Mouse (Mus musculus) right cerebral cortex, postnatal 4 days (tissue): ENCODE measurements around the gene Nthl1.
"Not testable (repeated sequence)": the region's sequence is repeated elsewhere in the genome, so short reads cannot be mapped to it uniquely, and the experiment has no call there.

Source experiments
- DNase-seq: peaks from one replicate; pipeline ENCODE4 v3.0.0-alpha.2; 2022

The Nthl1 gene

DNA sequence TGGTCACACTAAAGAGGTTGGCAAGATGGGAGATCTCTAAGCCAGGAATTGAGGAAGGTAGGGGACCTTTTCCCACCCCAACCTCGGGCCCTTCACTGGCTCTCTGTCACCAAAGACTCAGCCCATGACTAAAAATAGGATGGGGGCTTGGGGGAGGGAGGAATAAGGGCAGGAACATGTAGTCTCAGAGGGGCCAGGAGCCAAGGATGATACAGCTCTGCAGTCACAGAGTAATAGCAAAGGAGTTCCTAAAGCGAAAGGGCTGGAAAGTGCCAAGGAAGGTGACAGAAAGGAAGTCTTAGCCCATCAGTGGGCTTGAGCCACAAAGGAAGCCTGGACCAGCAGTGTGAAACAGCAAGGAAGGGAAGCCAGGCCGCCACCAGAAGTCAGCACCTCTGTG, 19.4 kb downstream of the Nthl1 start:
- no peak for DNase-seq

DNA sequence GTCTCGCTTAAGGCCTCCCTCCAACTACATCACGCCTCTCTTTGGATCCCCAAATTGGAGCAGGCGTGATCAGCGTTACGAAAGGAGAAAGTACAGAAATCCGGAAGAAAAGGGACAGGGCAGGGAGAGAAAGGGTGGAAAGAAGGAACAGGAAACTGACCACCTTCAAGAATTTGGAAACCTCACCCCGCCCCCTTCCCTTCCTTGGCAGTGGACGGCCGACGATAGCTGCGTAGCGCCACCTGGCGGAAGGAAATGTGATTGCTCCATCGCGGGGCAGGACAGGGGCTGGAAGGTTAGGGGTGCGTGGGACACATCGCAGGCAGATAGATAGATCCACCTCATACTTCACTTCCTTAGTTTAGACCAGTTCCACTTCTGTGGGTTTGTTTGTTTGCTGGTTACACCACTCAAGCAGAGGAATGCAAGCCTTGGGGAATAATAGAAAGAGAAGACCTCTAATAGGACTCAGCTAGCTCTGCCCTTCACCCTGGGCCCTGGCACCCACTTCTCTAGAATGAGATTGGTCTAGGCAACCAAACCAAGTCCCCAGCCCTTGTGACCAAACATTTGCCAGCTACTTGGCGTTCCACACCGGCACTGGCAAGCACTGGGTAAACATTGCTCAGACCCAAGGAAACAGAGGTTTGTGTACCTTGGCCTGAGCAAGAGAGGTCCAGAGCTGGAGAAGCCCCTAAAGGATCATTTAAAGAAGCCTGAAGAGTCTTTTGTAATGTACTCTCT, 21.7 kb downstream of the Nthl1 start:
- peak; percentile 69 for DNase-seq

DNA sequence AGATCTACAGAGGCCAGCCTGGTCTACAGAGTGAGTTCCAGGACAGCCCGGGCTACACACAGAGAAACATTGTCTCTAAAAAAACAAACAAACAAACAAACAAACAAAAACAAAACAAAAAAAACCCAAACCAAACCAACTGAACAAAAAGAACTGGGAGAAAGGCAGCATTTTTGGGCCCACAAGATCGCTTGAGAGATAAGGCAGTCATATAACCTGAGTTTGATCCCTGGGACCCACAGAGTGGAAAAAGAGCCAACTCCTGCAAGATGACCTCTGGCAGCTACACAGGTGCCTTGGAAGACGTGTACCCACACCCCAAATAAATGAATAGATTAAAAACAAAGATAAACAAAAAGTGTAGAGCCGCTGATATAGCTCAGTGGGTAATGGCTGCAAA, 22.5 kb downstream of the Nthl1 start:
- no peak for DNase-seq

DNA sequence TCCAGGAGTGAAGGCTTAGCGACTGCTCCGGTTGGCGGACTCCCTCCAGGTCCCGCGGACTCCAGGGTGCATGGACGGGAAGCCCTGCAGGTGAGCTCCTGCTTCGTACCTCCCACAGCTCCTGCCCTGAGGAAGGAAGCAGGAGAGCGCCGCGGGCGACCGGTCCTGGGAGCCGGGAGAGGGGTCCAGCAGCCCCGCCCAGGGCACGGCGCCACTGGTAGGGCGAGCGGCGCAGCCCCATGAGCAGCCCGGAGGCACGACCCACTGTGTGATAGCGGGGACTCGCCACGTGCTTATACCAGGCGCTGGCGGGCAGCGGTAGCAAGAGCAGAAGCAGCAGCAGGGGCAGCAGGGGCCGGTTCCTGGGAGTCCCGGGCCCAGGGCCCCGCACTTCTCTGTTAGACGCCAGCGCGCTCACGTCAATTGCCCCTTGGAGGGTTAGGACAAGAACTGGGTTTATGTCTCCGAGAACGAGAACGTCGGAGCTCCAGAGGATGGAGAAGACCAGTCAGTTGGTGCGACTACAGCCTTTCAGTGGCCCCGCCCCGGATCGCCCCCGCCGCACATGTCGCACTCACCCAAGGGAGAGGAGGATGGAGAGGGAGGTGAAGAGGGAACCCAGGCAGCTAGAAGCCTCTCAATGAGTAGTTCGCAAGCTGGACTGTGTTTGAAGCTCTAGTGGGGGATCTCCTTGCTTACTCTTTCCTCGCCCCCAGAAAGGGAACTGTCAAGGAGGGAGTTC, 25.7 kb downstream of the Nthl1 start, which contains the start of gene Npw:
Gene Npw (minus strand): TSS at position 441 of the 742 bp plus-strand sequence.
- DNase-seq = no peak

DNA sequence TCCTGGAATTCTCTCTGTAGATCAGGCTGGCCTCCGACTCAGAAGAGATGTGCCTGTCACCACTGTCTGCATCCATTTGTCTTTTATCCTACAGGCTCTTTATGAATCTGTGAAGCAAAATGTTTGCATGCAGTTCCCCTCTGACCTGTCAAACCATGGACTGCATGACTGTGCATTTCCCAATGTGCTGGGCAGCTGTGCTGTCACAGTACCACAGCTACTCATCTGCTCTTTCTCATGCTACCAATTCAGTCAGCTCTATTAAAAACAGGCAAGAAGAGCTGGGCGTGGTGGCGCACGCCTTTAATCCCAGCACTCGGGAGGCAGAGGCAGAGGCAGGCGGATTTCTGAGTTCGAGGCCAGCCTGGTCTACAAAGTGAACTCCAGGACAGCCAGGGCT, 34.5 kb downstream of the Nthl1 start:
- not testable (repeated sequence) for DNase-seq

DNA sequence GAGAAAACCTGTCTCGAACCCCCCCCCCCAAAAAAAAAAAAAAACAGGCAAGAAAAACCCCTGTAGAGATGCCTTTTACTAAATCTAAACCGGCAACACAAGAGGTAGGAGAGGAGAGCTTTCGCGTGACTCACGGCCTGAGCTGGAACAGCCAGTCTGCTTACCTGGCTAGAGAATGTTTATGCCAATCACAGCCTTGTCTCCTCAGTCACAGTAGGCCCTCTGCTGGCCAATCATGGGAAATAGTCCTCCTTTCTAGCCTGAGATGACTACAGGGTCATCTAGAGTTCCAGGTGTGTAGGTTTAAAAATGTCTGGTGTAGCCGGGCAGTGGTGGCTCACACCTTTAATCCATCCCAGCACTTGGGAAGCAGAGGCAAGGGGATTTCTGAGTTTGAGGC, 34.9 kb downstream of the Nthl1 start:
- DNase-seq = no peak

DNA sequence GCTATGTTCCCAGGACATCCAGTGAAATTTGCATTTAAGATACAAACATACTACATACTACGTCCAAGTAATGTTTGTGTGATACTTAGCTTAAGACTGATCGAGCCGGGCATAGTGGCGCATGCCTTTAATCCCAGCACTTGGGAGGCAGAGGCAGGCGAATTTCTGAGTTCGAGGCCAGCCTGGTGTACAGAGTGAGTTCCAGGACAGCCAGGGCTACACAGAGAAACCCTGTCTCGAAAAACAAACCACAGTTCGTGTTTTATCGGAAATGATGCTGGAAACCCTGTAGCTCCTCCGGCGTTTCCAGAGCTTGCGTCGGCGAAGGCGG, 36.7 kb downstream of the Nthl1 start:
- DNase-seq = not testable (repeated sequence)

DNA sequence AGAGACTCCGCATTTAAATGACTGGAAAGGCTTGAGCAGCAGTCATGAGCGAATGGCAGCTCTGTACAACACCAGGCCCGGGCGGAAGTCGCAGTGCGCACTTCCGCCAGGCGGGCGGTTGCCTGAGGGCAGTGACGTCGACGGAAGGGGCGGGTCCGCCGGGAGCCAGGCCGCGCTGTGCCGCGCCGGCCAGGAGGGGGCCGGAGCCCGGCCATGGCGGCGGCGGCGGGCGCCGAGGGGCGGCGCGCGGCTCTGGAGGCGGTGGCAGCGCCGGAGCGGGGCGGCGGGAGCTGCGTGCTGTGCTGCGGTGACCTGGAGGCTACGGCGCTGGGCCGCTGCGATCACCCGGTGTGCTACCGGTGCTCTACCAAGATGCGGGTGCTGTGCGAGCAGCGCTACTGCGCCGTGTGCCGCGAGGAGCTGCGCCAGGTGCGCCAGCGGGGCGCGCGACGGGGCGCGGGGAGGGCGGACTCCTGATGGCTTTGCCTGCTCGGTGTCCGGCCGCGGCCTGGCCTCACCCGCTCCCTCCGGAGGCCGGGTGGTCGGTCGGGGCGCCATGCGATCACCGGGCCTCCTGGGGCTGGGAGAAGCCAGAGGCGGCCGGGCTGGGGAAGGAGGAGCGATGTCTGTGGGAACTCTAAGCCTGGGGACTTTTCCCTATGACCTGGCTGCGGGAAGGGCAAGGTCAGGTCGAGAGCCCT, 37.2 kb downstream of the Nthl1 start, which contains the start of gene Zfp598:
Gene Zfp598 (plus strand): TSS at position 143 of the 701 bp plus-strand sequence.
- peak; percentile 91 for DNase-seq

DNA sequence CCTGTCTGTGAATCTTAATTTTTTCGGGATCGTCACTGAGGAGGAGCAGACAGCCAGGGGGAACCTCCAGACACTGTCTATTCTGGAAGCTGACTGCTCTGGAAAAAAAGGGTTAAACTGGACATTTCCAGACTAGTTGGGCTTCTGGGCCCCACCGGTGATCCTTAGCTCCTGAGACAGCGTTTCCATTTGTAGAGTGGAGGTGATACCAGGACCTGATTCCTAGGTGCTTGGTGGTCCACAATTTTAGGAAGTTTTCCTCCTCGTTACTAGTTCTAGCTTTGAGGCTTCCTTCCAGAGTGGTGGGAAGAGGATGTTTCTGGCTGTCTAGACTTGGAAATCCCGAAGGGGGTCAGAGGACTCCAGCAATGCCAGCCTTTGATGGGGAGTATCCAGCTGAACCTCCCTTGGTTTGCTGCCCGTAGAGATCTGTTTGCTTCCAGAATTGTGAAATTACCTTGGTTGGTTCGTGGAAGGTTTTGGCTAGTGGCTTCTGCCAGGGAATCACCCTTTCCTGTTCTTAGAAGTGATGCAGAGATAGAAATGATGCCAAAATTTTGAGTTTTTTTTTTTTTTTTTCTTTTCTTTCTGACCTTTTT, 37.9 kb downstream of the Nthl1 start:
- DNase-seq = no peak

DNA sequence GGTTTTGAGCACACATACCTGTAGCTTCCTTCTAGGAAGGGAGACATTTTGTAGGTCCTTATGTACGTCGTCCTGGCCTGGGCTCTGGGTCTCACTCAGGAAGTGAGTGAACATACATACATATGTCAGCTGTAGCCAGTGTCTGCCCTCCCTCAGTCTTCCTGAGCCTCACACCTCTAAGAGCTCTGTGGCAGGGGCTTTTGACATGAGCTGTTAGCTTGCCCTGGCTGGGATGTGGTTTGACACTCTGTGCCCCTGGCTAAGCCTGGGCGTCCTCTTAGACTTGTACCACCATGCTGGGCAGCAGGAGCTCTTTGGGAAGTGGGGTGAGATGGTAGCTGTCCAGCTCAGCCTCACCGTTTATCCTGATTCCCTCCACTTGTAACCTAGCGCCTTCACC, 38.9 kb downstream of the Nthl1 start:
- no peak for DNase-seq

DNA sequence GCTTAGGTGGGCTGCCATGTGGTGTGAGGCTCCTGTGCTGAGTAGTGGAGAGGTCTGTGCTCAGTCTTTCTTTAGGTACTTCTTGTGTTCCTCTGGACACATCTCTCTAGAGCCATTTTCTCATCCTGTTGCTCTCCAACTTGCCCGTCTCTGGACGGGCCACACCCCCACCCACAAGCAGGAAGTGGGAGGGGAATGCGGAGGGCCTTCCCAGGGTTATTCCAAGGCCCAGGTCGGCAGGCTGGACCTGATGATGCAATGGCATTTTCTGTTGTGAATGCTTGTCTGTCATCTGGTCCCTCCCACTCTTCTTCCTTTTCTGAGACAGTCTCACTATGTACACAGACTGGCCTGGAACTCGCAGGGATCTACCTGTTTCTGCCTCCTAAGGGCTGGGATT, 39.7 kb downstream of the Nthl1 start:
- no peak for DNase-seq

DNA sequence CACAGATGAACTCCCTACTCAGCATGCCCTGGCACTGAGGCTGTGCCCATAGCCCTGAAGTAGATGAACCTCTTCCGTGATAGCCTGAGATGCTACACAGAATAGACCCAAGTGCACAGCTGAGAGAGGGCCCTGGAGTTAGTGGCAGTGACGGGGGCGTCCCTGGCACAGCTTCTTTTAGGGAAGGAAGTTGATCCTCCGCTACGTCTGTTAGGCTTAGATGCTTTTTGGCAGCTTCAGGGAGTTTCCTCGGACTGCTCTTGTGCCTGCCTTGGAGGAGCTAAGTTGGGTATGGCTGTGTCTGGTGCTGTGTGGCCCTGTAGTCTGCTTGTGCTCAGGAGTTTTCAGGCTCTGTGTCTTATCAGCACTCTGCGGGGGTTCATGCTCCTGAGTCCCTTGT, 41.8 kb downstream of the Nthl1 start:
- no peak for DNase-seq

DNA sequence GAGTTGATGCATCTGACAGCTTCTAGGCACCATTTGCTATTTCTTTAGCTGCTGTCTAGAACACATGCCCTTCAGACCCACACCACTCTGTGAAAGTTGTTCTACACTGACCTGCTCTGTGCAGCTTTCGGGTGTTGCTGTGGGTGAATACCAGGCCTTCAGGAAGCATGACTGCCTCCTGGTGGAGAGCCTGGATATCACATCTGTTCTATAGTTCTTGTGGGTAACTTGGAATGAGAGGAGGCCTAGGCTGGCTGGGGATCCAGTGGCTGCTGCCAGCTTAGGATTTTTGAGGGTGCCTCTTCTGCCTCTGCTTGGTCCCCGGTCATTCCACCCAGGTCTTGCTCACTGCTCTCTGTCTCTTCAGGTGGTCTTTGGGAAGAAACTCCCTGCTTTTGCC, 43.7 kb downstream of the Nthl1 start:
- DNase-seq = peak; percentile 77

DNA sequence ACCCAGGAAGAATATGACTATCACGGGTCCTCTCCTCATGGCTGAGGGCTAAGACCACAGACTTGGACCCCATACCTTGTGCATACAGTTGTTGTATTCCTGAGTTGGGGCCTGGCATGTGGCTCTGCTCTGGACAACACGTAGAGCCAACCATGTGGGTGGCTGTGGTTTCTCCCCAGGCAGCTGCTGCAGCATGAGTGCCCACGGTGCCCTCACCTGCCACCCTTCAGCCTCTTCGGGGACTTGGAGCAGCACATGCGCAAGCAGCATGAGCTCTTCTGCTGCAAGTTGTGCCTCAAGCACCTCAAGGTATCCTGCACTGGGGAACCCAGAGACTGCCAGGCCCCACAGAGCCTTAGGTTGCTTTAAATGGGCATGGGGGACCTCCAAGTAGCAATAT, 44.4 kb downstream of the Nthl1 start:
- no peak for DNase-seq

DNA sequence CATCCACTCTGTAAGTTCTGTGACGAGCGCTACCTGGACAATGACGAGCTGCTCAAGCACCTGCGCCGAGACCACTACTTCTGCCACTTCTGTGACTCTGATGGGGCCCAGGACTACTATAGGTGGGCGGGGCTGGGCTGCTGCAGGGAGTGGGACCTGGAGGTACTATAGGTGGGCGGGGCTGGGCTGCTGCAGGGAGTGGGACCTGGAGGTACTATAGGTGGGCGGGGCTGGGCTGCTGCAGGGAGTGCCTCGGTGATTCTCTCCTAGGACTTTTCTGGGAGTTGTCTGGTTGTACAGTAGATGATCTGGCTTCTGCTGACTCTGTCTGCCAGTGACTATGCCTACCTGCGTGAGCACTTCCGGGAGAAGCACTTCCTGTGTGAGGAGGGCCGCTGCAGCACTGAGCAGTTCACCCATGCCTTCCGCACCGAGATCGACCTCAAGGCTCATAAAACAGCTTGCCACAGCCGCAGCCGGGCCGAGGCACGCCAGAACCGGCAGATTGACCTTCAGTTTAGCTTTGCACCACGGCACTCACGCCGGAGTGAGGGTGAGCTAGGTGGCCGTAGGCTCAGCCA, 45.1 kb downstream of the Nthl1 start:
- no peak for DNase-seq

DNA sequence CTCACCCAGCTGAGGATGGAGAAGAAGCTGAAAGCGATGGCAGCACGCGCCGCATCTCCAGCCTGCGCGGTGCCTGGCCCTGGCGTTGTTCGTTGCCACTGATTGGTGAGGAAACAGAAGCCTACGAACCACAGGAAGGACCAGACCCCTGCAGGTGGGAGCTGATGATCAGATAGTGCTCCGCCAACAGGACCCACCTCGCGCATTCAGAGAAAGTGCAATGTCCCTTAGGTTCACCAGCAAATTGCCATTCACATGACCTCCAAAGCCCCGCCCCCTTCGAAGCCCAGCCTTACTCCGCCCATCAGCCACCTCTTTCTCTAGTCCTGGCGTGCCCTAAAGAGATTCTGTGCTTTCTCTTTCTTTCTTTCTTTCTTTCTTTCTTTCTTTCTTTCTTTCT, 54.0 kb downstream of the Nthl1 start:
- no peak for DNase-seq

DNA sequence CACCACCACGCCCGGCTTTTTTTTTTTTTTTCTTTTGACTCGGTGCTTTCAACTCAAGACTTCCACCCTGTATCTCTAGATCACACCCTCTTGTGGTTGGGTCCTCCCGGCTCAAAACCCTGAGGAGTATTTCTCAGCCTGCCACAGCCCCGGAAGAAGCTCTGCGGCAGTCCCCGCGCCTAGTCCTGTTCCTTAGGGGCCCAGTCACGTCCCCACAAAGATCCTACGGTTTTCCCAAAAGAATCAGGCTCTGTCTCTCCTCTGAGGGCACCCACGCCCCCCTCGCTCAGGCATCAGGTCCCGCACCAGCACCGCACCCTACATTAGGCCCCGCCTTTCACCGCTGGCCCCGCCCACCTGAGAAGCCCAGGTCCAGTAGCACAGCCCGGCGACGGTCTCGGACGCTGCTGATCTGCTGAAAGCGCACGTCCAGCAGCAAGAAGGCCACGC, 54.7 kb downstream of the Nthl1 start:
- DNase-seq = no peak

DNA sequence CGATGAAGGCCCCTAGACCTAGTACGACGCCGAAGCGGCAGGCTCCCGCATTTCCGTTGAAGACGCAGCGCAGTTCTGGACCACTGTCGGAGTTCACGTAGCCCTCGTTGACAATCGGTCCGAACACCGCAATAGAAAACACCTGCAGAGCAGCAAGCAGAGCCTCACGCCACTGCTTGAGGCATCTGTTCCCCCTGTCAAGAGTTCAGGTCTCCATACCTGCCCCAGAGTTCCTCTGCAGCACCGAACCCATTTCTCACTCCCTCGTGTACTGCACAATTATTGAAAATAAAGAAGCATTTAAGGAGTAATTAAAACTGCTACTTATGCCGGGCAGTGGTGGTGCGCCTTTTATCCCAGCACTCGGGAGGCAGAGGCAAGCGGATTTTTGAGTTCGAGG, 55.1 kb downstream of the Nthl1 start:
- no peak for DNase-seq
